In the genomic region with DNA sequence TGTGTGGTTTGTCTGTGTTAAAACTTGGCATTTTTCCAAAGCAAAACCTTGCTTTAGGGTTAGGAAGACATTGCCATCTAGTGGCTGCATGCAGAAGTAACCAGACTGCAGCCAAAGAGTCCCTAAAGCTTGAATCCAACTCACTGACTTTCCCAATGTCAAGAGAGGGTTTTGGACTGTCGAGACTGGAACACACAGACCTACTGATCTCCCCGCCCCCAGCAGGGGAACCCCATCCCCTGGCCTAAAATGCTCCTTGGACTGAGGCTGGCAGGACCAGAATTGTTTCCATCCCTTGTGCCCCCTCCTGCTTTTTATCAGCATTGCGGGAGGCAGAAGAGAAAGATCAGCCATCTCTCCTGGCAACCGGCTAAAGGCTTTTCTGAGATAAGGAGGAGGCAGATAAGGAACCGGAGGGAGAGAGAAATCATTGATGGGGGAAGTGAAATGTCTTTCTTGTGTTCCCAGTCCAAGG, we compare ENCODE assay signal across 8 mouse cellular contexts. TPM values are rescaled to one million over a fixed set of nuclear protein-coding genes. Genes with fewer than 3 reads are reported as not detected.
DNase-seq lines count a peak whose midpoint lies in the region; ATAC-seq lines count a peak whose summit lies in the region.

No protein-coding gene starts in this region.

- H3K9ac ChIP-seq in embryonic facial prominence, embryonic 13.5 days, result no peak overlapping the region
- no peak overlapping the region for H3K9ac ChIP-seq in neural tube, embryonic 13.5 days

- no peak overlapping the region for H3K4me3 ChIP-seq in embryonic facial prominence, embryonic 13.5 days
- H3K4me3 ChIP-seq in neural tube, embryonic 13.5 days, result no peak overlapping the region

- no peak for ATAC-seq in embryonic facial prominence, embryonic 13.5 days (ENCODE audit: insufficient number of reproducible peaks, insufficient read depth, low FRiP score, low TSS enrichment, low read depth)
- ATAC-seq in neural tube, embryonic 13.5 days (ENCODE audit: low read depth), result no peak

- 0 out of 2 replicates have a peak, but pooled peaks cover 3% of the 10 kb centered on the region for H3K4me1 ChIP-seq in embryonic facial prominence, embryonic 13.5 days
- H3K4me1 ChIP-seq in neural tube, embryonic 13.5 days (replicated peaks), result no peaks in the 10 kb centered on the region

- no peaks in the 10 kb centered on the region; the same call in 1 of the 2 replicates for H3K27me3 ChIP-seq in embryonic facial prominence, embryonic 13.5 days
- no peaks in the 10 kb centered on the region for H3K27me3 ChIP-seq in neural tube, embryonic 13.5 days

- DNase-seq in A20 (ENCODE audit: low read depth, low spot score), result peak; percentile 69
- peak; percentile 23 for DNase-seq in adrenal gland, adult 8-10 months
- DNase-seq in heart, postnatal 10 days, result peak; percentile 66 to 71
- DNase-seq in kidney, postnatal 36 days, result peak; percentile 61
- peak; percentile 36 to 48 for DNase-seq in lung, adult 18-20 months
- peak; percentile 45 for DNase-seq in testis, postnatal 10 days (ENCODE audit: low spot score)

- no peak overlapping the region for H3K27ac ChIP-seq in embryonic facial prominence, embryonic 13.5 days
- no peak overlapping the region for H3K27ac ChIP-seq in neural tube, embryonic 13.5 days (replicated peaks)

- intact Hi-C loops in heart, postnatal 10 days (cut with DNase I), result loop anchor here (1.0 to 5.0 kb wide), 4 partner anchors 215 to 755 kb away; no protein-coding TSS in a partner anchor

- WGBS in embryonic facial prominence, embryonic 13.5 days, result 24% methylated on average over 5 of the region's 5 CpGs
- WGBS in neural tube, embryonic 13.5 days, result 29% methylated on average over 5 of the region's 5 CpGs

- H3K36me3 ChIP-seq in embryonic facial prominence, embryonic 13.5 days, result no peaks in the 10 kb centered on the region
- H3K36me3 ChIP-seq in neural tube, embryonic 13.5 days, result no peaks in the 10 kb centered on the region

- peak overlapping the region; percentile 26; the same call in 1 of the 2 replicates for H3K4me2 ChIP-seq in embryonic facial prominence, embryonic 13.5 days
- peak overlapping the region; percentile 29; the same call in 1 of the 2 replicates for H3K4me2 ChIP-seq in neural tube, embryonic 13.5 days

- H3K9me3 ChIP-seq in embryonic facial prominence, embryonic 13.5 days, result no peaks in the 10 kb centered on the region
- H3K9me3 ChIP-seq in neural tube, embryonic 13.5 days, result no peaks in the 10 kb centered on the region

RNA-seq across cellular contexts. Expression of gene Ehf, which starts 44.4 kb away (rescaled TPM):
- total RNA-seq in adrenal gland, adult 8-10 months (2022), result under 1 TPM in 2 of 4 experiments, not detected in 2; 0.35 to 0.84 TPM
- 5.1 and 11.1 TPM in 2 replicates for polyA plus RNA-seq in embryonic facial prominence, embryonic 13.5 days (2015; fragmentation: Nextera tagmentation; extraction: Ambion mirVana)
- total RNA-seq in heart, postnatal 10 days (2021), result under 1 TPM; 0.05 TPM
- 0.04 and 0.08 TPM in 2 replicates for polyA plus RNA-seq in neural tube, embryonic 13.5 days (2015; fragmentation: Nextera tagmentation; extraction: Ambion mirVana)
